Mouse (Mus musculus): ENCODE results near the gene Lef1. TPM values are rescaled to one million over a fixed set of nuclear protein-coding genes. Genes with fewer than 3 reads are reported as not detected.

The Lef1 gene
- polyA plus RNA-seq, 1 experiment from 2014 or later, result 3.7 TPM

GRCm38 (mm10) chr3:131126438-131126837 lies 16.2 kb downstream of the Lef1 start:
- H3K27me3 ChIP-seq (ENCODE audit: control insufficient read depth, insufficient read depth, low read length), result no peaks in the 10 kb centered on the region
- 93% methylated on average over 4 of the region's 4 CpGs for WGBS

GRCm38 (mm10) chr3:131134003-131134402 lies 23.7 kb downstream of the Lef1 start:
- peak; percentile 35; the same call in 1 of the 2 replicates for ATAC-seq (ENCODE audit: low read depth)
- no peaks in the 10 kb centered on the region for H3K27me3 ChIP-seq (ENCODE audit: control insufficient read depth, insufficient read depth, low read length)
- H3K4me1 ChIP-seq (ENCODE audit: control insufficient read depth, insufficient read depth, low read length), result peaks cover 12% of the 10 kb centered on the region; the same call in 1 of the 2 replicates
- no peaks in the 10 kb centered on the region for H3K36me3 ChIP-seq (ENCODE audit: control insufficient read depth, insufficient read depth, low read length)
- no peak overlapping the region for H3K9ac ChIP-seq (replicated peaks; ENCODE audit: low read depth, low read length)
- H3K27ac ChIP-seq (ENCODE audit: low read depth, low read length), result no peak overlapping the region
- H3K4me3 ChIP-seq (ENCODE audit: low read depth, low read length), result no peak overlapping the region
- WGBS, result 46% methylated on average over 9 of the region's 9 CpGs
- no peaks in the 10 kb centered on the region for H3K9me3 ChIP-seq (ENCODE audit: control insufficient read depth, low read length)
- H3K4me2 ChIP-seq (ENCODE audit: low read depth, low read length), result no peak overlapping the region

More at GRCm38 (mm10) chr3:131126438-131126837, 16.2 kb downstream of the Lef1 start:
- no peak for ATAC-seq (ENCODE audit: low read depth)
- no peak overlapping the region for H3K9ac ChIP-seq (replicated peaks; ENCODE audit: low read depth, low read length)
- no peak overlapping the region for H3K4me2 ChIP-seq (ENCODE audit: low read depth, low read length)
- no peaks in the 10 kb centered on the region for H3K36me3 ChIP-seq (ENCODE audit: control insufficient read depth, insufficient read depth, low read length)
- no peak overlapping the region for H3K4me3 ChIP-seq (ENCODE audit: low read depth, low read length)
- H3K4me1 ChIP-seq (ENCODE audit: control insufficient read depth, insufficient read depth, low read length), result no peaks in the 10 kb centered on the region
- no peak overlapping the region for H3K27ac ChIP-seq (ENCODE audit: low read depth, low read length)
- H3K9me3 ChIP-seq (ENCODE audit: control insufficient read depth, low read length), result no peaks in the 10 kb centered on the region

GRCm38 (mm10) chr3:131135434-131135833 lies 25.2 kb downstream of the Lef1 start:
- Histone ChIP-seq H3K27me3 (ENCODE audit: control insufficient read depth, insufficient read depth, low read length) (no peaks in the 10 kb centered on the region), H3K36me3 (ENCODE audit: control insufficient read depth, insufficient read depth, low read length) (no peaks in the 10 kb centered on the region), H3K27ac (ENCODE audit: low read depth, low read length) (no peak overlapping the region), H3K4me2 (ENCODE audit: low read depth, low read length) (no peak overlapping the region), H3K9me3 (ENCODE audit: control insufficient read depth, low read length) (no peaks in the 10 kb centered on the region), H3K4me3 (ENCODE audit: low read depth, low read length) (no peak overlapping the region), H3K4me1 (ENCODE audit: control insufficient read depth, insufficient read depth, low read length) (peaks cover 12% of the 10 kb centered on the region; the same call in 1 of the 2 replicates), H3K9ac (replicated peaks; ENCODE audit: low read depth, low read length) (no peak overlapping the region)
- ATAC-seq (ENCODE audit: low read depth), result no peak
- WGBS, result 22% methylated on average over 9 of the region's 9 CpGs

- Histone ChIP-seq H3K27ac (ENCODE audit: low read depth, low read length) (no peak overlapping the region), H3K4me3 (ENCODE audit: low read depth, low read length) (no peak overlapping the region), H3K9ac (replicated peaks; ENCODE audit: low read depth, low read length) (no peak overlapping the region), H3K36me3 (ENCODE audit: control insufficient read depth, insufficient read depth, low read length) (no peaks in the 10 kb centered on the region), H3K9me3 (ENCODE audit: control insufficient read depth, low read length) (no peaks in the 10 kb centered on the region), H3K4me1 (ENCODE audit: control insufficient read depth, insufficient read depth, low read length) (peaks cover 12% of the 10 kb centered on the region; the same call in 1 of the 2 replicates), H3K4me2 (ENCODE audit: low read depth, low read length) (peak overlapping the region; percentile 26; the same call in 1 of the 2 replicates), H3K27me3 (ENCODE audit: control insufficient read depth, insufficient read depth, low read length) (no peaks in the 10 kb centered on the region)
- 16% methylated on average over 8 of the region's 8 CpGs for WGBS
- ATAC-seq (ENCODE audit: low read depth), result no peak
Observed at GRCm38 (mm10) chr3:131136455-131136854, 26.2 kb downstream of the Lef1 start.

GRCm38 (mm10) chr3:131137119-131137781 lies 27.0 kb downstream of the Lef1 start:
- H3K9me3 ChIP-seq (ENCODE audit: control insufficient read depth, low read length), result no peaks in the 10 kb centered on the region
- H3K36me3 ChIP-seq (ENCODE audit: control insufficient read depth, insufficient read depth, low read length), result no peaks in the 10 kb centered on the region
- 17% methylated on average over 18 of the region's 18 CpGs for WGBS
- H3K4me2 ChIP-seq (ENCODE audit: low read depth, low read length), result peak overlapping the region; percentile 16; the same call in 1 of the 2 replicates
- peak; percentile 48; the same call in 1 of the 2 replicates for ATAC-seq (ENCODE audit: low read depth)
- H3K9ac ChIP-seq (replicated peaks; ENCODE audit: low read depth, low read length), result no peak overlapping the region
- no peak overlapping the region for H3K27ac ChIP-seq (ENCODE audit: low read depth, low read length)
- no peaks in the 10 kb centered on the region for H3K27me3 ChIP-seq (ENCODE audit: control insufficient read depth, insufficient read depth, low read length)
- H3K4me3 ChIP-seq (ENCODE audit: low read depth, low read length), result no peak overlapping the region
- peaks cover 12% of the 10 kb centered on the region; the same call in 1 of the 2 replicates for H3K4me1 ChIP-seq (ENCODE audit: control insufficient read depth, insufficient read depth, low read length)

GRCm38 (mm10) chr3:131138224-131138623 lies 28.0 kb downstream of the Lef1 start:
- H3K36me3 ChIP-seq (ENCODE audit: control insufficient read depth, insufficient read depth, low read length), result no peaks in the 10 kb centered on the region
- H3K27me3 ChIP-seq (ENCODE audit: control insufficient read depth, insufficient read depth, low read length), result no peaks in the 10 kb centered on the region
- no peaks in the 10 kb centered on the region for H3K9me3 ChIP-seq (ENCODE audit: control insufficient read depth, low read length)
- H3K9ac ChIP-seq (replicated peaks; ENCODE audit: low read depth, low read length), result no peak overlapping the region
- 86% methylated on average over 9 of the region's 9 CpGs for WGBS
- ATAC-seq (ENCODE audit: low read depth), result no peak
- H3K4me2 ChIP-seq (ENCODE audit: low read depth, low read length), result no peak overlapping the region
- H3K4me3 ChIP-seq (ENCODE audit: low read depth, low read length), result no peak overlapping the region
- H3K4me1 ChIP-seq (ENCODE audit: control insufficient read depth, insufficient read depth, low read length), result peaks cover 12% of the 10 kb centered on the region; the same call in 1 of the 2 replicates
- no peak overlapping the region for H3K27ac ChIP-seq (ENCODE audit: low read depth, low read length)

- Histone ChIP-seq H3K9me3 (ENCODE audit: control insufficient read depth, low read length) (no peaks in the 10 kb centered on the region), H3K36me3 (ENCODE audit: control insufficient read depth, insufficient read depth, low read length) (no peaks in the 10 kb centered on the region), H3K27me3 (ENCODE audit: control insufficient read depth, insufficient read depth, low read length) (no peaks in the 10 kb centered on the region), H3K9ac (replicated peaks; ENCODE audit: low read depth, low read length) (no peak overlapping the region), H3K4me1 (ENCODE audit: control insufficient read depth, insufficient read depth, low read length) (peaks cover 12% of the 10 kb centered on the region; the same call in 1 of the 2 replicates), H3K4me2 (ENCODE audit: low read depth, low read length) (no peak overlapping the region), H3K27ac (ENCODE audit: low read depth, low read length) (no peak overlapping the region), H3K4me3 (ENCODE audit: low read depth, low read length) (no peak overlapping the region)
- ATAC-seq (ENCODE audit: low read depth), result no peak
- WGBS, result 88% methylated on average over 8 of the region's 8 CpGs
Observed at GRCm38 (mm10) chr3:131138797-131139196, 28.5 kb downstream of the Lef1 start.

- H3K27me3 ChIP-seq (ENCODE audit: control insufficient read depth, insufficient read depth, low read length), result no peaks in the 10 kb centered on the region
- no peak overlapping the region for H3K4me2 ChIP-seq (ENCODE audit: low read depth, low read length)
- no peak overlapping the region for H3K4me3 ChIP-seq (ENCODE audit: low read depth, low read length)
- WGBS, result 58% methylated on average over 14 of the region's 14 CpGs
- H3K4me1 ChIP-seq (ENCODE audit: control insufficient read depth, insufficient read depth, low read length), result peaks cover 12% of the 10 kb centered on the region; the same call in 1 of the 2 replicates
- H3K27ac ChIP-seq (ENCODE audit: low read depth, low read length), result no peak overlapping the region
- no peak for ATAC-seq (ENCODE audit: low read depth)
- no peak overlapping the region for H3K9ac ChIP-seq (replicated peaks; ENCODE audit: low read depth, low read length)
- H3K36me3 ChIP-seq (ENCODE audit: control insufficient read depth, insufficient read depth, low read length), result no peaks in the 10 kb centered on the region
- no peaks in the 10 kb centered on the region for H3K9me3 ChIP-seq (ENCODE audit: control insufficient read depth, low read length)
Observed at GRCm38 (mm10) chr3:131139345-131140090, 29.2 kb downstream of the Lef1 start.

GRCm38 (mm10) chr3:131140091-131140462 lies 29.8 kb downstream of the Lef1 start:
- Histone ChIP-seq H3K4me2 (ENCODE audit: low read depth, low read length) (no peak overlapping the region), H3K27me3 (ENCODE audit: control insufficient read depth, insufficient read depth, low read length) (no peaks in the 10 kb centered on the region), H3K9ac (replicated peaks; ENCODE audit: low read depth, low read length) (no peak overlapping the region), H3K27ac (ENCODE audit: low read depth, low read length) (no peak overlapping the region), H3K9me3 (ENCODE audit: control insufficient read depth, low read length) (no peaks in the 10 kb centered on the region), H3K4me1 (ENCODE audit: control insufficient read depth, insufficient read depth, low read length) (peaks cover 12% of the 10 kb centered on the region; the same call in 1 of the 2 replicates), H3K36me3 (ENCODE audit: control insufficient read depth, insufficient read depth, low read length) (no peaks in the 10 kb centered on the region), H3K4me3 (ENCODE audit: low read depth, low read length) (no peak overlapping the region)
- 92% methylated on average over 7 of the region's 7 CpGs for WGBS
- no peak for ATAC-seq (ENCODE audit: low read depth)

All from neural tube, embryonic 14.5 days (tissue).